Mouse (Mus musculus): Measurements from ENCODE around the gene Eif2b5. TPM values are rescaled to one million over a fixed set of nuclear protein-coding genes. Genes with fewer than 3 reads are reported as not detected.
"Not testable (repeated sequence)": the region's sequence is repeated elsewhere in the genome, so short reads cannot be mapped to it uniquely, and the experiment has no call there.

Gene Eif2b5
- polyA plus RNA-seq, 1 experiment from 2014 or later = 83.3 TPM

DNA sequence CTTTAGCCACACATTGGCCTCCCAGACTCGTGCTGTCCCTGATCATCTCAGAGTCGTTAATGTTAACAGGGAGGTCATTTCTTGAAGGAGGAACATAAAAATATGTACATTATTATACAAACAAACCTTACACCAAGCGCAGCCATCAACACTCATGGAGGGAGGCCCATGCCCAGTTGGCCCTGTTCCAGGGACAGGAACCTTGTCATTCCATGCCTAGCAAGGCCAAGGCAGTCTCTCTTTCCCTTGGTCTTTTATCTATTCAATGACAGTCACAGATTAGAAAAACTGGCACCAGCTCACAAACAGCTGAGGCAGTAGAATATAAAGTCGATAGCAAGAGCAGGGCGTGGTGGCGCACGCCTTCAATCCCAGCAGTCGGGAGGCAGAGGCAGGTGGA, 24.4 kb upstream of the Eif2b5 start:
- Histone ChIP-seq H3K9me3 (replicated peaks; ENCODE audit: control insufficient read depth, low read length) (no peaks in the 10 kb centered on the region; the same call in 1 of the 2 replicates), H3K4me2 (no peak overlapping the region), H3K4me3 (ENCODE audit: low read depth, low read length) (no peak overlapping the region), H3K36me3 (ENCODE audit: control insufficient read depth, insufficient read depth, low read length) (no peaks in the 10 kb centered on the region), H3K27me3 (ENCODE audit: control insufficient read depth, insufficient read depth, low read length) (no peaks in the 10 kb centered on the region), H3K9ac (ENCODE audit: low read depth, low read length) (no peak overlapping the region), H3K4me1 (ENCODE audit: control insufficient read depth, insufficient read depth, low read length) (peaks cover 12% of the 10 kb centered on the region), H3K27ac (ENCODE audit: low read depth, low read length) (no peak overlapping the region)
- 77% methylated on average over 8 of the region's 8 CpGs for WGBS (ENCODE audit: insufficient replicate concordance)
- no peak for ATAC-seq (replicated peaks; ENCODE audit: insufficient number of reproducible peaks, low FRiP score, low TSS enrichment)

DNA sequence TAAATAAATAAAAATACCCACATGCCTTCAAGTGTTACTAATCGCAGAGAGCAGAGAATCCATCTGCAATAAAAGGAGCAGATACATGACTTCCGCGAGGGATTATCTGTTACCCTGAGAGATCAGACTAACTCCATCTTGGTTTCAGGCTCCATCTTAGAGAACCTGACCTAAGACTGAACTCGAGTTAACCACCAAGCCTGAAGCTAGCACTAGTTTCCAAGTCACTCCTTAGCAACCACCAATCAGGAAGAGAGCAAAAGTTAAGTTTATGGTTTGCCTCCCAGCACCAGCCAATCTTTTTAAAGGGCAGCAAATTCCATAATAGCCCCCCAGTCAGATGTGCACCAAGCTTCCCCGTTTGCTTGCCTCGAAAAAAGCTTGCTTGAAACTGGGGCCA, 23.8 kb upstream of the Eif2b5 start:
- no peak overlapping the region for H3K4me3 ChIP-seq (ENCODE audit: low read depth, low read length)
- H3K27ac ChIP-seq (ENCODE audit: low read depth, low read length) = no peak overlapping the region
- peaks cover 12% of the 10 kb centered on the region for H3K4me1 ChIP-seq (ENCODE audit: control insufficient read depth, insufficient read depth, low read length)
- H3K9ac ChIP-seq (ENCODE audit: low read depth, low read length) = no peak overlapping the region
- no peaks in the 10 kb centered on the region; the same call in 1 of the 2 replicates for H3K9me3 ChIP-seq (replicated peaks; ENCODE audit: control insufficient read depth, low read length)
- ATAC-seq (replicated peaks; ENCODE audit: insufficient number of reproducible peaks, low FRiP score, low TSS enrichment) = no peak
- H3K36me3 ChIP-seq (ENCODE audit: control insufficient read depth, insufficient read depth, low read length) = no peaks in the 10 kb centered on the region
- H3K27me3 ChIP-seq (ENCODE audit: control insufficient read depth, insufficient read depth, low read length) = no peaks in the 10 kb centered on the region
- no peak overlapping the region for H3K4me2 ChIP-seq
- 81% methylated on average over 6 of the region's 6 CpGs for WGBS (ENCODE audit: insufficient replicate concordance)

DNA sequence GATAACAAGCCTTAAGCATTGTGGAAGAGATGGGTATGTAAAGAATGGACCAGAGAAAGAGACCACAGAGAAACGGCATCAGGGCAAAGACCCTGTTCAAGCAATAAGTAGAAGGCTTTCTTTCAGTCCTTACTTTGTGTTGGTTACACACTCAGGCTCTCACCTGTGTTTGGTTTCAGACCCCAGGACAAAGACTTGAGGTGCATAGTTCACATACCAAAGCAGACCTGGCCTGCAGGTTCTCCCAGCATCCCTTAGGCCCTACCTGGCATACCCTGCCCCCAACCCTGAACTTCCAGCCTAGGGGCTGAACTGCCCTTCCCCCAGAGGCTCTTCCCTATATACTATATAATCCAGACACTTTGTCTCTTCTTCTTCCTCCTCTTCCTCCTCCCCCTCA, 23.3 kb upstream of the Eif2b5 start:
- Histone ChIP-seq H3K4me3 (ENCODE audit: low read depth, low read length) (no peak overlapping the region), H3K36me3 (ENCODE audit: control insufficient read depth, insufficient read depth, low read length) (no peaks in the 10 kb centered on the region), H3K4me1 (ENCODE audit: control insufficient read depth, insufficient read depth, low read length) (peaks cover 12% of the 10 kb centered on the region), H3K27me3 (ENCODE audit: control insufficient read depth, insufficient read depth, low read length) (no peaks in the 10 kb centered on the region), H3K4me2 (no peak overlapping the region), H3K27ac (ENCODE audit: low read depth, low read length) (no peak overlapping the region), H3K9me3 (replicated peaks; ENCODE audit: control insufficient read depth, low read length) (no peaks in the 10 kb centered on the region; the same call in 1 of the 2 replicates), H3K9ac (ENCODE audit: low read depth, low read length) (no peak overlapping the region)
- ATAC-seq (replicated peaks; ENCODE audit: insufficient number of reproducible peaks, low FRiP score, low TSS enrichment) = no peak
- 96% methylated on average over 1 of the region's 1 CpGs for WGBS (ENCODE audit: insufficient replicate concordance)

DNA sequence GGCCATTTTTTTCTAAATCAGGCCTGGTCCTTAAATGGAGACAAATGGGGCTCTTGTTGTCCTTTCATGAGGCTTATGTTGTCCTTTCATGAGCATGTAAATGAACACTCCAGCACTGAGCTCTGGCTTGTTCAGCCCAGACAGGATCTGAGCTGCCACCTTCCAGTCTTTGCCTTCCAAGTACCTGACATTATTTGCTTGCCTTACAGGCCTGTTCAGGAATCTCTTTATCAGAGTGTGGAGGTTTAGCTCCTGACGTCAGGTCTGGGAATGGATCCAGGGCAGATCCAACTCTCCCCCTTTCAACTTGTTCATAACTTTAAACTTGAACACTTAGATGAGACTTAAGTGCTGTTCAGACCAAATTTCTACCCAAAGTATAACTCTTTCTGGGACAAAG, 21.8 kb upstream of the Eif2b5 start:
- Histone ChIP-seq H3K4me1 (ENCODE audit: control insufficient read depth, insufficient read depth, low read length) (peaks cover 12% of the 10 kb centered on the region), H3K9me3 (replicated peaks; ENCODE audit: control insufficient read depth, low read length) (no peaks in the 10 kb centered on the region; the same call in 1 of the 2 replicates), H3K4me3 (ENCODE audit: low read depth, low read length) (no peak overlapping the region), H3K27ac (ENCODE audit: low read depth, low read length) (peak overlapping the region; percentile 87), H3K9ac (ENCODE audit: low read depth, low read length) (peak overlapping the region; percentile 28; the same call in 1 of the 2 replicates), H3K4me2 (no peak overlapping the region), H3K27me3 (ENCODE audit: control insufficient read depth, insufficient read depth, low read length) (no peaks in the 10 kb centered on the region), H3K36me3 (ENCODE audit: control insufficient read depth, insufficient read depth, low read length) (no peaks in the 10 kb centered on the region)
- WGBS (ENCODE audit: insufficient replicate concordance) = 0% methylated on average over 1 of the region's 1 CpGs
- peak; percentile 85 for ATAC-seq (replicated peaks; ENCODE audit: insufficient number of reproducible peaks, low FRiP score, low TSS enrichment)

DNA sequence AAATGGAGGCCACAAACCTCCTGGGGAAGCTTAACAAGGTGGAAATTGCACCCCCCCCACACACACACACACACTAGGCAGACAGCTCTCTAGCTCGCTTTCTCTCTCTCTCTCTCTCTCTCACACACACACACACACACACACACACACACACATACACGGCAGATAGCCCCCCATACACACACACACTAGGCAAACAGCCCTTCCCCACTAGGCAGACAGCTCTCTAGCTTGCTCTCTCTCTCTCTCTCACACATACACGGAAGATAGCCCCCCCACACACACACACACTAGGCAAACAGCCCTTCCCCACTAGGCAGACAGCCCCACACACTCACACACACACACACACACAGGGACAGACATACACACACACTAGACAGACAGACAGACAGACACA, 21.3 kb upstream of the Eif2b5 start:
- H3K27me3 ChIP-seq (ENCODE audit: control insufficient read depth, insufficient read depth, low read length) = no peaks in the 10 kb centered on the region
- WGBS (ENCODE audit: insufficient replicate concordance) = 12% methylated on average over 3 of the region's 3 CpGs
- H3K9ac ChIP-seq (ENCODE audit: low read depth, low read length) = peak overlapping the region; percentile 28; the same call in 1 of the 2 replicates
- no peak overlapping the region for H3K4me2 ChIP-seq
- ATAC-seq (replicated peaks; ENCODE audit: insufficient number of reproducible peaks, low FRiP score, low TSS enrichment) = peak; percentile 60
- H3K9me3 ChIP-seq (replicated peaks; ENCODE audit: control insufficient read depth, low read length) = no peaks in the 10 kb centered on the region; the same call in 1 of the 2 replicates
- H3K4me1 ChIP-seq (ENCODE audit: control insufficient read depth, insufficient read depth, low read length) = peaks cover 12% of the 10 kb centered on the region
- no peak overlapping the region for H3K4me3 ChIP-seq (ENCODE audit: low read depth, low read length)
- peak overlapping the region; percentile 87 for H3K27ac ChIP-seq (ENCODE audit: low read depth, low read length)
- no peaks in the 10 kb centered on the region for H3K36me3 ChIP-seq (ENCODE audit: control insufficient read depth, insufficient read depth, low read length)

DNA sequence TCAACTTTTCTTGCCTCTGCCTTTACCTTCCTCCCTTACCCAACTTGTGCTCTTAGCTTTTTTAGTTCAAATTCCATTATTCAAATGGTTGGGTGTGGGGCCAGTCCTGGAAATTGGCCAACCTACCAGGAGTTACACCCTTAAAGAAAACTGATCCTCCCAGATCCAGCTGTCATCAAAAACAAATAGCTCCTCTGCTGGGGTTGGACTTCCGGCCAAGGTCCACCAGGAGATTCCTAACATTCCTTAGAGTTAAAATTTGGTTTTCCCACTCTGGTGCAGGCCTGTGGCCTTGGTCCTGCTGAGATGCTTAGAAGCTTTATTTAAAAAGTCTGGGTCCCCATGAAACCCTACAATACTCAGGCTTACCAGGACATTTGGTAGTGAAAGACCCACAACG, 20.1 kb upstream of the Eif2b5 start:
- H3K4me1 ChIP-seq (ENCODE audit: control insufficient read depth, insufficient read depth, low read length) = peaks cover 12% of the 10 kb centered on the region
- WGBS (ENCODE audit: insufficient replicate concordance) = 52% methylated on average over 2 of the region's 2 CpGs
- no peaks in the 10 kb centered on the region for H3K36me3 ChIP-seq (ENCODE audit: control insufficient read depth, insufficient read depth, low read length)
- H3K9me3 ChIP-seq (replicated peaks; ENCODE audit: control insufficient read depth, low read length) = no peaks in the 10 kb centered on the region; the same call in 1 of the 2 replicates
- no peak for ATAC-seq (replicated peaks; ENCODE audit: insufficient number of reproducible peaks, low FRiP score, low TSS enrichment)
- H3K4me3 ChIP-seq (ENCODE audit: low read depth, low read length) = no peak overlapping the region
- H3K9ac ChIP-seq (ENCODE audit: low read depth, low read length) = no peak overlapping the region
- no peak overlapping the region for H3K27ac ChIP-seq (ENCODE audit: low read depth, low read length)
- no peak overlapping the region for H3K4me2 ChIP-seq
- H3K27me3 ChIP-seq (ENCODE audit: control insufficient read depth, insufficient read depth, low read length) = no peaks in the 10 kb centered on the region

DNA sequence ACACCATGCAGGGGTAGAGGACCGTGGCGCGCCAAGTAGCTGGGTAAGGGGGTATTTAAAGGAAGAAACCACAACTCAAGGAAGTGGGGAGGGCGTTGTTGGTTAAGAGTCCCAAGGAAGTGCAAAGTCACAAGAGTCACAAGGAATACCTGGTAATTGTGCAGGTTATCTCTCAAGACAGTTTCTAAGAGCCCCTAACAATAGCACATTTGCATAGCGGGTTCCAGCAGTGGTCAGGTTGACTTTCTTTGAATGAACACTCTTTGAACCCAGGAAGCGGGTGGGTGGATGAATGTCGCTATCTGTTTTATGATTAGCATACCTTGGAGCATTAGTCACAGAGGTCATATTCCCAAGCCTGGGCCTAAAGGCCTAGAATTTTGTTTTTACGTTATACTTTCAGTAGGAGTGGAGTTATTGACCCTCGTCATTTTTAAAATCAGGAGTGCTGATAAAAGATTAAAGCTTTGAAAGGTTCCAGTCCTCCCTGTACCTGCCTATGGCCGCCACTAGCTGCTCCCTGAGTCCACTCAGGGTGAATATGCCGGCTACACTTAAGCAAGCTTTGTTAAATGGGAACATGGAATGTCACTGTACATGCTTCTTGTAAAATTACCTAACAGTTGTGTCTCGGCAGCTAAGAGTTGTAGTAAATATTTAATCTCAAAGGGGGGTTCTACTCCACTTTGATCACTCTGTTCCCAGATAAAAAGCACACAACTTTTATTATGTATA, 19.4 kb upstream of the Eif2b5 start:
- WGBS (ENCODE audit: insufficient replicate concordance) = 89% methylated on average over 12 of the region's 12 CpGs
- peaks cover 12% of the 10 kb centered on the region for H3K4me1 ChIP-seq (ENCODE audit: control insufficient read depth, insufficient read depth, low read length)
- not testable (repeated sequence) for H3K27me3 ChIP-seq (ENCODE audit: control insufficient read depth, insufficient read depth, low read length); H3K4me2 ChIP-seq; H3K36me3 ChIP-seq (ENCODE audit: control insufficient read depth, insufficient read depth, low read length); H3K4me3 ChIP-seq (ENCODE audit: low read depth, low read length); H3K27ac ChIP-seq (ENCODE audit: low read depth, low read length); H3K9me3 ChIP-seq (replicated peaks; ENCODE audit: control insufficient read depth, low read length); ATAC-seq (replicated peaks; ENCODE audit: insufficient number of reproducible peaks, low FRiP score, low TSS enrichment); H3K9ac ChIP-seq (ENCODE audit: low read depth, low read length)

DNA sequence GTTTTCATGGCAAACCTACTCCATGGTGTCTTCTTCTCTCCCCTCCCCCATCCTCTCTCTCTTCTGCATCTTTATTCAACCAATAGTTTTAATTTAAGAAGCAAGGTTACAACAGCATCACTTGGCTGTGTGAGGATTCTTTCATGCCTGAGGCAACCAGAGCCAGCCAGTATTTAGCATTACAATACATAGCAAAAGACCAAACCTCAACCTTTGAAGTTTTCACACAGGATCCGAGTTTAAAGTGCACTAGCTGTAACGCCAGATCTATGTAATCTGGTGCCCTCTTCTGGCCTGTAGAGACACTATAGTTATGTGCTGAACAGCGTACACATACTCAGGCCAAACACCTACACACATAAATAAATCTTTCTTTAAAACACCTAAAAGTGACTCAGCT, 18.5 kb upstream of the Eif2b5 start:
- 38% methylated on average over 3 of the region's 3 CpGs for WGBS (ENCODE audit: insufficient replicate concordance)
- no peak for ATAC-seq (replicated peaks; ENCODE audit: insufficient number of reproducible peaks, low FRiP score, low TSS enrichment)
- H3K4me2 ChIP-seq = no peak overlapping the region

DNA sequence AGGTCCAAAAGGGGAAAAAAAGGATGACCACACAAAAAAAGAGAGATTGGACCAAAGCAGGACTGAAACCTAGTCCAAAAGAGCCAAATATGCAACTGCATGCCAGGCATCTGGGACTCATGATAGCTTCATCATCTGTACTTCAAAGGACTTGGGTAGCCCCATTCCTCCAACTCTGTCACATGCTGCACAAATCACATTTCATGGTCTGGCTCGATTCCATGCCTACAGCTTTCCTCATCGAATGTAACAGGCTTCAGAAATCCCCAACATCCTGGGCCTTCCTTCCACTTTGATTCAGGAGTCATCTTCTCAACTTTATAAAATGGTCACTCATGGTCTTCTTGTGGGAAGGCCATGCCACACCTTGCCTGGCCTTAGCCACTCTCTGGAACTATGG, 16.9 kb upstream of the Eif2b5 start:
- H3K4me2 ChIP-seq = no peak overlapping the region
- H3K4me3 ChIP-seq (ENCODE audit: low read depth, low read length) = no peak overlapping the region
- peaks cover 8% of the 10 kb centered on the region for H3K4me1 ChIP-seq (ENCODE audit: control insufficient read depth, insufficient read depth, low read length)
- H3K36me3 ChIP-seq (ENCODE audit: control insufficient read depth, insufficient read depth, low read length) = no peaks in the 10 kb centered on the region
- ATAC-seq (replicated peaks; ENCODE audit: insufficient number of reproducible peaks, low FRiP score, low TSS enrichment) = no peak
- 71% methylated on average over 2 of the region's 2 CpGs for WGBS (ENCODE audit: insufficient replicate concordance)
- H3K9me3 ChIP-seq (replicated peaks; ENCODE audit: control insufficient read depth, low read length) = no peaks in the 10 kb centered on the region; the same call in 1 of the 2 replicates
- no peak overlapping the region for H3K9ac ChIP-seq (ENCODE audit: low read depth, low read length)
- no peak overlapping the region for H3K27ac ChIP-seq (ENCODE audit: low read depth, low read length)
- no peaks in the 10 kb centered on the region for H3K27me3 ChIP-seq (ENCODE audit: control insufficient read depth, insufficient read depth, low read length)

More for the DNA sequence above, 18.5 kb upstream of the Eif2b5 start:
- H3K4me1 ChIP-seq (ENCODE audit: control insufficient read depth, insufficient read depth, low read length) = peaks cover 12% of the 10 kb centered on the region
- no peak overlapping the region for H3K9ac ChIP-seq (ENCODE audit: low read depth, low read length)
- no peak overlapping the region for H3K4me3 ChIP-seq (ENCODE audit: low read depth, low read length)
- H3K27ac ChIP-seq (ENCODE audit: low read depth, low read length) = no peak overlapping the region
- H3K9me3 ChIP-seq (replicated peaks; ENCODE audit: control insufficient read depth, low read length) = no peaks in the 10 kb centered on the region; the same call in 1 of the 2 replicates
- H3K36me3 ChIP-seq (ENCODE audit: control insufficient read depth, insufficient read depth, low read length) = no peaks in the 10 kb centered on the region
- H3K27me3 ChIP-seq (ENCODE audit: control insufficient read depth, insufficient read depth, low read length) = no peaks in the 10 kb centered on the region

Data from heart, embryonic 11.5 days (tissue).